Mouse (Mus musculus) hematopoietic stem cell, adult 5-6 weeks (primary cell): ENCODE measurements around the gene Olfr1140. TPM values are rescaled to one million over a fixed set of nuclear protein-coding genes. Genes with fewer than 3 reads are reported as not detected.

Source experiments
- ATAC-seq, 2 experiments: fragments of 125-278 bp in 1 of 2; replicated peaks in 1 of 2; 2 replicates each; pipeline ENCODE4 v1.8.0; 2016 to 2017; ENCODE audit warnings: inconsistent platforms in 2 of 2, mild to moderate bottlenecking in 2 of 2, moderate number of reproducible peaks in 2 of 2, low read depth in 1 of 2, moderate TSS enrichment in 1 of 2; ENCODE audit not compliant: low FRiP score in 2 of 2, poor library complexity in 2 of 2, severe bottlenecking in 2 of 2, insufficient read depth in 1 of 2, low TSS enrichment in 1 of 2
- total RNA-seq: library from RNA; stranded (forward); fragments of 172-1452, 232-1000 nt; gene quantifications from 2 replicates; pipeline ENCODE4 v1.2.3, GENCODE M21; 2017

Gene Olfr1140
- total RNA-seq, result not detected in 2 replicates

GRCm38 (mm10) chr2:87743452-87743851, at the start of gene Olfr1140:
Gene Olfr1140, plus strand, starts transcription at chr2:87743752.
- no peak for ATAC-seq

GRCm38 (mm10) chr2:87693847-87694246, 49.7 kb upstream of the Olfr1140 start, which contains the start of gene Olfr1136:
Gene Olfr1136, minus strand, starts transcription at chr2:87693947.
- ATAC-seq, result no peak

- no peak for ATAC-seq
Observed at GRCm38 (mm10) chr2:87713079-87713478, 30.5 kb upstream of the Olfr1140 start, which contains the start of gene Olfr1137. Gene Olfr1137, minus strand, starts transcription at chr2:87713179.

- ATAC-seq, result no peak
Observed at GRCm38 (mm10) chr2:87739878-87740277, 3.7 kb upstream of the Olfr1140 start, which contains the start of gene Olfr1138. Gene Olfr1138, minus strand, starts transcription at chr2:87739978.

- ATAC-seq, result no peak
Observed at GRCm38 (mm10) chr2:87753891-87754290, 10.3 kb downstream of the Olfr1140 start, which contains the start of gene Olfr1141. Gene Olfr1141, minus strand, starts transcription at chr2:87753991.

- ATAC-seq, result no peak
Observed at GRCm38 (mm10) chr2:87776143-87776542, 32.6 kb downstream of the Olfr1140 start.

- no peak for ATAC-seq
Observed at GRCm38 (mm10) chr2:87779183-87779582, 35.6 kb downstream of the Olfr1140 start, which contains the start of gene Olfr152. Gene Olfr152, plus strand, starts transcription at chr2:87779483.

Other genes with a start within 250 kb of the Olfr1140 start
- gene Pramel7, start 246.7 kb upstream of the Olfr1140 start, total RNA-seq, result not detected in 2 replicates
- gene Pramel6, start 237.2 kb upstream of the Olfr1140 start, total RNA-seq, result not detected in 2 replicates
- gene Olfr153, start 212.0 kb upstream of the Olfr1140 start, total RNA-seq, result not detected in 2 replicates
- not detected in 2 replicates for gene Olfr1128, start 198.2 kb upstream of the Olfr1140 start, total RNA-seq
- not detected in 2 replicates for gene Olfr1129, start 169.8 kb upstream of the Olfr1140 start, total RNA-seq
- gene Olfr1130, start 137.5 kb upstream of the Olfr1140 start, total RNA-seq, result not detected in 2 replicates
- not detected in 2 replicates for gene Olfr1131, start 116.6 kb upstream of the Olfr1140 start, total RNA-seq
- not detected in 2 replicates for gene Olfr1132, start 106.2 kb upstream of the Olfr1140 start, total RNA-seq
- gene Olfr1133, start 96.4 kb upstream of the Olfr1140 start, total RNA-seq, result not detected in 2 replicates
- gene Olfr1134, start 85.3 kb upstream of the Olfr1140 start, total RNA-seq, result not detected in 2 replicates
- gene Olfr1135, start 70.1 kb upstream of the Olfr1140 start, total RNA-seq, result not detected in 2 replicates
- not detected in 2 replicates for gene Olfr1136, start 49.8 kb upstream of the Olfr1140 start, total RNA-seq
- gene Olfr1137, start 30.6 kb upstream of the Olfr1140 start, total RNA-seq, result not detected in 2 replicates
- not detected in 2 replicates for gene Olfr1138, start 3.8 kb upstream of the Olfr1140 start, total RNA-seq
- not detected in 2 replicates for gene Olfr1141, start 10.2 kb downstream of the Olfr1140 start, total RNA-seq
- not detected in 2 replicates for gene Olfr152, start 35.7 kb downstream of the Olfr1140 start, total RNA-seq
- gene Olfr1143, start 56.8 kb downstream of the Olfr1140 start, total RNA-seq, result not detected in 2 replicates
- not detected in 2 replicates for gene Olfr1145, start 66.1 kb downstream of the Olfr1140 start, total RNA-seq
- gene Olfr1148, start 86.8 kb downstream of the Olfr1140 start, total RNA-seq, result not detected in 2 replicates
- not detected in 2 replicates for gene Olfr1150-ps1, start 100.2 kb downstream of the Olfr1140 start, total RNA-seq
- not detected in 2 replicates for gene Olfr1151, start 112.1 kb downstream of the Olfr1140 start, total RNA-seq
- gene Olfr1152, start 122.7 kb downstream of the Olfr1140 start, total RNA-seq, result not detected in 2 replicates
- not detected in 2 replicates for gene Olfr1153, start 151.2 kb downstream of the Olfr1140 start, total RNA-seq
- not detected in 2 replicates for gene Olfr1154, start 161.4 kb downstream of the Olfr1140 start, total RNA-seq
- not detected in 2 replicates for gene Olfr1155, start 201.4 kb downstream of the Olfr1140 start, total RNA-seq
- gene Olfr1156, start 209.3 kb downstream of the Olfr1140 start, total RNA-seq, result not detected in 2 replicates
- not detected in 2 replicates for gene Olfr1157, start 224.5 kb downstream of the Olfr1140 start, total RNA-seq
- not detected in 2 replicates for gene Olfr74, start 230.9 kb downstream of the Olfr1140 start, total RNA-seq
- not detected in 2 replicates for gene Olfr1158, start 246.4 kb downstream of the Olfr1140 start, total RNA-seq